Mouse (Mus musculus) ES-Bruce4 (cell line): ENCODE measurements around the gene Sytl1. TPM values are rescaled to one million over a fixed set of nuclear protein-coding genes. Genes with fewer than 3 reads are reported as not detected.

Experiments
- H3K27ac ChIP-seq: 2 replicates; pipeline ENCODE4 v1.5.1; 2012; ENCODE audit warnings: low read length, inconsistent platforms; ENCODE audit not compliant: insufficient read depth
- H3K27me3 ChIP-seq: 2 replicates; pipeline ENCODE4 v1.6.1; 2012; ENCODE audit warnings: mild to moderate bottlenecking, low read length, inconsistent platforms; ENCODE audit not compliant: control insufficient read depth, poor library complexity, insufficient read depth, severe bottlenecking
- H3K36me3 ChIP-seq: 2 replicates; pipeline ENCODE4 v1.6.1; 2012; ENCODE audit warnings: inconsistent platforms, mild to moderate bottlenecking, low read length, moderate library complexity; ENCODE audit not compliant: control insufficient read depth, poor library complexity, insufficient read depth, severe bottlenecking
- H3K4me1 ChIP-seq: one replicate; pipeline ENCODE4 v1.8.1; 2011; ENCODE audit warnings: low read length; ENCODE audit not compliant: control insufficient read depth, insufficient read depth
- H3K4me3 ChIP-seq: 2 replicates; pipeline ENCODE4 v1.5.1; 2011; ENCODE audit warnings: low read depth, mild to moderate bottlenecking, low read length
- H3K9ac ChIP-seq: 2 replicates; pipeline ENCODE4 v1.6.1; 2012; ENCODE audit warnings: low read depth, mild to moderate bottlenecking, inconsistent platforms; ENCODE audit not compliant: poor library complexity, severe bottlenecking
- H3K9me3 ChIP-seq: replicated peaks from 2 replicates; pipeline ENCODE4 v1.6.1; 2012; ENCODE audit warnings: mild to moderate bottlenecking, low read length, inconsistent platforms; ENCODE audit not compliant: control insufficient read depth, poor library complexity, insufficient read depth, severe bottlenecking
- CTCF ChIP-seq: IDR thresholded peaks from one replicate; pipeline ENCODE4 v1.8.1; 2011; ENCODE audit warnings: low read depth, low read length
- EP300 ChIP-seq: IDR thresholded peaks from 2 replicates; pipeline ENCODE4 v1.6.1; 2011; ENCODE audit warnings: low read depth, low read length; ENCODE audit not compliant: insufficient read depth
- POLR2A ChIP-seq: IDR thresholded peaks from one replicate; pipeline ENCODE4 v1.8.1; 2011; ENCODE audit warnings: low read length; ENCODE audit not compliant: insufficient read depth
- polyA plus RNA-seq: library from polyadenylated mRNA; stranded (reverse); fragments of >200 nt; gene quantifications from 2 replicates; pipeline ENCODE4 v1.2.4, GENCODE M21; 2011; ENCODE audit warnings: low read depth; ENCODE audit not compliant: missing spikeins, insufficient read depth, insufficient read length

Sytl1 gene
- polyA plus RNA-seq, result 12.6 and 15.2 TPM in 2 replicates

DNA sequence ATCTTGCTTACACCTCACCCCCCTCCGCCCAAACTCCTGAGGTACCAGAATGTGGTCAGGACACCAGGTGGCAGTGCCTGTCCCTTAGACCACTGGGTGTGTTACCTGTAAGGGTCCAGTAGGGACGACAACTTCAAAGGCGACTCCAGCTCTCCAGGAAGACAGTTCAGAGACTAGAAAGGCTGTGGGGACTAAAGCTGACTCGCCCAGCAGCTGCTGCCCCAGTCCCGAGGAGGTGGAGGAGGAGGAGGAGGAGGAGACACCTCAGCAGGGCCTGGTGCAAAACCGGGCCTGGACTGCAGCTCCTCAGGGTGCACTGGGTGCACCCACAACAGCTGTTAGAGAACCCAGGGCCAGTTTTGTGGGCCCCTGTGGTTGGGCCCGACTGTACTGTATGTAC lies at the start of gene Sytl1:
Gene Sytl1 (minus strand): TSS at position 232 of the 400 bp plus-strand sequence.
- Histone ChIP-seq H3K9me3 (no peaks in the 10 kb centered on the region), H3K27ac (peak within 1 kb of the TSS; percentile 42), H3K4me3 (peak within 1 kb of the TSS; percentile 55), H3K27me3 (no peaks in the 10 kb centered on the region), H3K36me3 (peaks cover 11% of the 10 kb centered on the region), H3K4me1 (peaks cover 4% of the 10 kb centered on the region), H3K9ac (peak within 1 kb of the TSS; percentile 17)
- TF ChIP-seq EP300, result no peak
- TF ChIP-seq CTCF, result peak; percentile 0
- TF ChIP-seq POLR2A, result no peak

DNA sequence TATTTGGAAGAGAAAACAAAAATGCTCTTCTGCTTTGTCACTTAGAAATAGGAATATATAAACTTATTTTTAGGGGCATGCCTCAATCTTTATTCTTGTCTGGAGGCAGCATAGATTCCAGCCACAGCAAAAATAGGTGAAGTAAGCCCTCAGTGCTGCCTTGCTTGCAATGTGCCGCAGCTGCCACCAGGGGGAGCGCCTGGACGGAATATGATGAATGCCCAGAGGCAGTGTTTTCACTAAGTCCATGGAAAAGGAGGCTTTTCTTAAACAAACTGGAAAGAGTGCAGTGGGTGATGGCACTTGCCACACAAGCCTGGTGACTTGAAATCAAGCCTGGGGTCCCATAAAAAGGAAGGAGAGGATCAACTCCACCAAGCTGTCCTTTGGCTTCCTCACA lies 47.0 kb upstream of the Sytl1 start:
- no peaks in the 10 kb centered on the region for H3K27me3 ChIP-seq
- no peak overlapping the region for H3K9ac ChIP-seq
- H3K4me1 ChIP-seq, result no peaks in the 10 kb centered on the region
- no peaks in the 10 kb centered on the region; the same call in none of the 2 replicates for H3K36me3 ChIP-seq
- H3K4me3 ChIP-seq, result no peak overlapping the region
- TF ChIP-seq CTCF (peak; percentile 96), EP300 (no peak), POLR2A (no peak)
- H3K9me3 ChIP-seq, result no peaks in the 10 kb centered on the region
- H3K27ac ChIP-seq, result no peak overlapping the region

DNA sequence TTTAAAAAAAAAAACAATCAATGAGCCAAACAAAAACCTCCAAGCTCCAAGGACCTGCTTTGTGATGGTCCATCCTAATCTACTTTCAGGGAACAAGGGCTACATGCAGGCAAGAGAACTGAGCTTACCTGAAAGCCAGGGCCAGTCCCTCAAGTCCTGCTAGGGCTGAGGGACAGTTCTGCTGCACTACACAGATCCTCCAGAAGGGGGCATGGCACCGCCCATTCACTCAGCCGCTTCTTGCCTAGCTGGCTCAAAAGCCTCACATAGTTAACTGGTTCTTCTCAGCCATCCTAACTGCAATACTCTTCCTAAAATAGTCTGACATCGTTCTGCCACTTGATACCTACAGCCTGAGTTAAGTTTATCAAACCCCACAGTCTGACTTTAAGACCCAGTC lies 44.4 kb upstream of the Sytl1 start:
- no peak overlapping the region for H3K27ac ChIP-seq
- no peaks in the 10 kb centered on the region for H3K4me1 ChIP-seq
- no peaks in the 10 kb centered on the region for H3K27me3 ChIP-seq
- no peaks in the 10 kb centered on the region; the same call in 1 of the 2 replicates for H3K36me3 ChIP-seq
- no peaks in the 10 kb centered on the region for H3K9me3 ChIP-seq
- TF ChIP-seq EP300 (no peak), POLR2A (no peak), CTCF (peak; percentile 86)
- no peak overlapping the region for H3K9ac ChIP-seq
- no peak overlapping the region for H3K4me3 ChIP-seq

GRCm38 (mm10) chr4:133305825-133306224 lies 42.9 kb upstream of the Sytl1 start:
- Histone ChIP-seq H3K27ac (no peak overlapping the region), H3K36me3 (peaks cover 7% of the 10 kb centered on the region), H3K4me1 (no peaks in the 10 kb centered on the region), H3K9me3 (no peaks in the 10 kb centered on the region), H3K4me3 (no peak overlapping the region), H3K27me3 (no peaks in the 10 kb centered on the region), H3K9ac (no peak overlapping the region)
- TF ChIP-seq CTCF (no peak), POLR2A (no peak), EP300 (no peak)

DNA sequence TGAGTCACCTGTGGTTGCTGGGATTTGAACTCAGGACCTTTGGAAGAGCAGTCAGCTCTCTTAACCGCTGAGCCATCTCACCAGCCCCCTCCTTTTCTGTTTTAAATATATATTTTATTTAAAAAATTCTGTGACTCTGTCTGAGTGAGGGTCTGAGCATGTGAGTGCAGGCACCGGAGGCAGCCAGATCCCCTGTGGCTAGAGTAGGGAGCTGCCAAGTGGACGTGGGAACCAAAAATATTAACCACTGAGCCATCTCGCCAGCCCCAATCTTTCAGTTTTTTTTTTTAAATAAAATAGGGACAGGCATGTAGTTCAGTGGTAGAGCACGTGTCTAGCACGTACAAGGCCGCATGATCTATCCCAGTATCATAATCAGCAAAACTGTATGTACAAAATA lies 41.9 kb upstream of the Sytl1 start:
- H3K4me3 ChIP-seq, result no peak overlapping the region
- H3K9me3 ChIP-seq, result no peaks in the 10 kb centered on the region
- no peak for TF ChIP-seq EP300
- TF ChIP-seq CTCF, result no peak
- TF ChIP-seq POLR2A, result no peak
- H3K27me3 ChIP-seq, result no peaks in the 10 kb centered on the region
- no peak overlapping the region for H3K9ac ChIP-seq
- H3K36me3 ChIP-seq, result peaks cover 15% of the 10 kb centered on the region
- H3K27ac ChIP-seq, result no peak overlapping the region
- H3K4me1 ChIP-seq, result no peaks in the 10 kb centered on the region

GRCm38 (mm10) chr4:133302668-133303067 lies 39.8 kb upstream of the Sytl1 start:
- no peaks in the 10 kb centered on the region for H3K27me3 ChIP-seq
- no peaks in the 10 kb centered on the region for H3K9me3 ChIP-seq
- TF ChIP-seq CTCF (no peak), EP300 (no peak), POLR2A (no peak)
- H3K27ac ChIP-seq, result no peak overlapping the region
- no peaks in the 10 kb centered on the region for H3K4me1 ChIP-seq
- peaks cover 18% of the 10 kb centered on the region for H3K36me3 ChIP-seq
- H3K4me3 ChIP-seq, result no peak overlapping the region
- no peak overlapping the region for H3K9ac ChIP-seq
